Comparison of ENCODE assay signal across 9 mouse cellular contexts in the genomic region with DNA sequence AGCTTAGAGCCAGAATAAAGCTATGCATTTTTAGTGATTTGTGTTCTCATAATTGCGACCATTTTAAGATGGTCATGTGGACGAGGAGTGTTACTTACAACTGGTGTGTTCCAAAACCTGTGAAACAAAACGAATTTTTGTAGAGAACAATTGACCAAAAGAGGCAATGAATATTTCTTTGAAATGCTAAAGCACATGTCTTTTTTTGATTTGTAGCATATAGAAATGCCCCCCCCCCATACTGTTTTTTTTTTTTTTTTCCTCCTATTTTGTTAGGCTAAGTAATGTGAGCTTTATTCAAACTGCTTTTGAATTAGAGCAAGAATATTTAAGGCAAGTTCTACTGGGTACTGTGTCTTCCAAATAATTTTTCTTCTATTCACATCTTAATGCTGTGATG. TPM values are rescaled to one million over a fixed set of nuclear protein-coding genes. Genes with fewer than 3 reads are reported as not detected.
DNase-seq lines count a peak whose midpoint lies in the region; ATAC-seq and TF ChIP-seq lines count a peak whose summit lies in the region.
"Had no signal": no experiment of that assay in that cellular context is flagged by ENCODE, and none has a peak within 500 bp of the region (broad histone marks: within the 10 kb centered on the region; RNA-seq: fewer than 3 reads in every experiment).

No protein-coding gene starts in this region.

- no peak overlapping the region for H3K27ac ChIP-seq in heart, embryonic 13.5 days (replicated peaks)
- H3K27ac ChIP-seq in MEL (ENCODE audit: control insufficient read depth, low read depth, low read length) = no peak overlapping the region
- no peak overlapping the region for H3K27ac ChIP-seq in hindbrain, embryonic 14.5 days
- no peak overlapping the region for H3K27ac ChIP-seq in midbrain, embryonic 11.5 days (ENCODE audit: low read depth, low read length)

- peaks cover 58% of the 10 kb centered on the region for H3K4me1 ChIP-seq in heart, embryonic 13.5 days
- H3K4me1 ChIP-seq in MEL (ENCODE audit: control insufficient read depth in 1 of 2, insufficient read depth in 2 of 2, low read length in 2 of 2) = peaks cover 8 to 14% of the 10 kb centered on the region in 2 experiments
- peaks cover 57% of the 10 kb centered on the region for H3K4me1 ChIP-seq in hindbrain, embryonic 14.5 days (replicated peaks; ENCODE audit: control insufficient read depth, insufficient read depth, low read length)
- H3K4me1 ChIP-seq in midbrain, embryonic 11.5 days (ENCODE audit: control insufficient read depth, insufficient read depth, low read length) = peaks cover 39% of the 10 kb centered on the region

- TF ChIP-seq POLR2A in MEL (IDR thresholded peaks at IDR 0.05; ENCODE audit: control insufficient read depth in 1 of 2, insufficient read depth in 1 of 2, low read depth in 1 of 2, low read length in 2 of 2, poor library complexity in 1 of 2) = no peak

- H3K79me2 ChIP-seq in MEL (ENCODE audit: control insufficient read depth, insufficient read depth, low read length, poor library complexity) = peaks cover 66% of the 10 kb centered on the region

- no peak for ATAC-seq in heart, embryonic 13.5 days (ENCODE audit: extremely low read depth, insufficient number of reproducible peaks, low FRiP score, low TSS enrichment)
- no peak for ATAC-seq in hindbrain, embryonic 14.5 days (ENCODE audit: low FRiP score)
- no peak for ATAC-seq in midbrain, embryonic 11.5 days (ENCODE audit: low FRiP score)
- no peak for ATAC-seq in monocyte, adult 5-6 weeks (replicated peaks; ENCODE audit: insufficient number of reproducible peaks, low FRiP score, low TSS enrichment, poor library complexity, severe bottlenecking)

- no peak for DNase-seq in heart, adult 8-10 months (ENCODE audit: low spot score)
- peak; percentile 36 for DNase-seq in MEL (ENCODE audit: low read depth, low spot score)
- no peak for DNase-seq in hindbrain, embryonic 14.5 days (ENCODE audit: low spot score)
- no peak for DNase-seq in midbrain, embryonic 11.5 days (ENCODE audit: low spot score, missing footprints)
- no peak for DNase-seq in gastrocnemius, postnatal 14 days
- no peak for DNase-seq in left cerebral cortex, adult 18-20 months (ENCODE audit: low spot score in 2 of 2)
- DNase-seq: kidney, postnatal 4 days had no signal

- no peaks in the 10 kb centered on the region for H3K9me3 ChIP-seq in heart, embryonic 13.5 days
- H3K9me3 ChIP-seq in MEL (replicated peaks; ENCODE audit: insufficient read depth, low read length) = no peaks in the 10 kb centered on the region
- no peaks in the 10 kb centered on the region for H3K9me3 ChIP-seq in hindbrain, embryonic 14.5 days (ENCODE audit: control insufficient read depth, low read length)
- H3K9me3 ChIP-seq in midbrain, embryonic 11.5 days (ENCODE audit: control insufficient read depth, low read length) = no peaks in the 10 kb centered on the region

- TF ChIP-seq CTCF in MEL (IDR thresholded peaks at IDR 0.05 in 2 of 3, conservative IDR thresholded peaks at IDR 0.05 in 1 of 3; ENCODE audit: control insufficient read depth in 1 of 3, insufficient read depth in 1 of 3, low read depth in 2 of 3, low read length in 3 of 3, poor library complexity in 1 of 3, severe bottlenecking in 1 of 3) = no peak

- peak overlapping the region; percentile 85 for H3K4me2 ChIP-seq in heart, embryonic 13.5 days
- peak overlapping the region; percentile 61 for H3K4me2 ChIP-seq in hindbrain, embryonic 14.5 days (replicated peaks)
- peak overlapping the region; percentile 64 for H3K4me2 ChIP-seq in midbrain, embryonic 11.5 days

- no peaks in the 10 kb centered on the region for H3K27me3 ChIP-seq in heart, embryonic 13.5 days (replicated peaks)
- H3K27me3 ChIP-seq in MEL (ENCODE audit: control insufficient read depth in 1 of 2, insufficient read depth in 2 of 2, low read length in 2 of 2) = no peaks in the 10 kb centered on the region; a peak in 1 of 4 replicates
- no peaks in the 10 kb centered on the region for H3K27me3 ChIP-seq in hindbrain, embryonic 14.5 days (ENCODE audit: control insufficient read depth, insufficient read depth, low read length)
- H3K27me3 ChIP-seq in midbrain, embryonic 11.5 days (ENCODE audit: control insufficient read depth, insufficient read depth, low read length) = no peaks in the 10 kb centered on the region

- H3K36me3 ChIP-seq in heart, embryonic 13.5 days = no peaks in the 10 kb centered on the region
- peaks cover 0 to 25% of the 10 kb centered on the region in 2 experiments; a peak in 2 of 4 replicates for H3K36me3 ChIP-seq in MEL (ENCODE audit: control insufficient read depth in 1 of 2, insufficient read depth in 2 of 2, low read length in 2 of 2)
- no peaks in the 10 kb centered on the region for H3K36me3 ChIP-seq in hindbrain, embryonic 14.5 days (replicated peaks; ENCODE audit: control insufficient read depth, insufficient read depth)
- no peaks in the 10 kb centered on the region for H3K36me3 ChIP-seq in midbrain, embryonic 11.5 days (ENCODE audit: control insufficient read depth, insufficient read depth, low read length)

- intact Hi-C loops in gastrocnemius, postnatal 14 days (cut with DNase I; ENCODE audit: low total_unique reads) = no loop called here

- H3K4me3 ChIP-seq in heart, embryonic 13.5 days = peak overlapping the region; percentile 92
- peak overlapping the region in 1 of 2 experiments; percentile 98; a peak in 2 of 4 replicates for H3K4me3 ChIP-seq in MEL (ENCODE audit: control insufficient read depth in 1 of 2, insufficient read depth in 1 of 2, low read depth in 2 of 2, low read length in 2 of 2)
- peak overlapping the region; percentile 99 for H3K4me3 ChIP-seq in hindbrain, embryonic 14.5 days (replicated peaks; ENCODE audit: low read length)
- H3K4me3 ChIP-seq in midbrain, embryonic 11.5 days (ENCODE audit: low read depth, low read length) = no peak overlapping the region

- WGBS in heart, embryonic 13.5 days = 66% methylated on average over 3 of the region's 3 CpGs
- WGBS in hindbrain, embryonic 14.5 days = 27% methylated on average over 3 of the region's 3 CpGs
- WGBS in midbrain, embryonic 11.5 days = 53% methylated on average over 3 of the region's 3 CpGs

- TF ChIP-seq RAD21 in MEL (IDR thresholded peaks at IDR 0.05; ENCODE audit: low read depth, low read length) = no peak

- H3K9ac ChIP-seq in heart, embryonic 13.5 days = no peak overlapping the region
- H3K9ac ChIP-seq in MEL (ENCODE audit: control insufficient read depth, low read depth, low read length, poor library complexity, severe bottlenecking) = peak overlapping the region; percentile 29; the same call in 1 of the 2 replicates
- H3K9ac ChIP-seq in hindbrain, embryonic 14.5 days = peak overlapping the region; percentile 46
- no peak overlapping the region for H3K9ac ChIP-seq in midbrain, embryonic 11.5 days (ENCODE audit: low read length)

- TF ChIP-seq EP300 in MEL (IDR thresholded peaks at IDR 0.05; ENCODE audit: low read depth in 1 of 2, low read length in 2 of 2) = no peak

TF ChIP-seq in MEL, 35 proteins besides CTCF, POLR2A, EP300 and RAD21:
- no peak for TF ChIP-seq TCF12 (IDR thresholded peaks at IDR 0.05; ENCODE audit: low read depth, low read length)
- TF ChIP-seq POLR2AphosphoS2 (IDR thresholded peaks at IDR 0.05; ENCODE audit: low read length) = no peak
- peak; percentile 63 for TF ChIP-seq ZNF384 (IDR thresholded peaks at IDR 0.05; ENCODE audit: low read depth, low read length)

RNA-seq across cellular contexts. Expression of a gene that starts 3.8 kb away (rescaled TPM):
- 5.0 and 5.2 TPM in 2 replicates for polyA plus RNA-seq in heart, embryonic 13.5 days (2015; fragmentation: Nextera tagmentation; extraction: Ambion mirVana)
- 10 to 100 TPM; 25.0 to 27.2 (median 26.2) TPM for total RNA-seq in heart, adult 8-10 months (2022)
- 13.3 and 13.4 TPM in 2 replicates for total RNA-seq in MEL (2012; rRNA removed)
- polyA plus RNA-seq in MEL (2012; ENCODE audit: insufficient read depth in 1 of 2, insufficient read length in 2 of 2, low read depth in 1 of 2, low replicate concordance in 2 of 2, missing spikeins in 1 of 2) = 10 to 100 TPM in 1 of 2 experiments, not detected in 1; 17.4 TPM
- 18.8 and 20.5 TPM in 2 replicates for polyA plus RNA-seq in hindbrain, embryonic 14.5 days (2014; fragmentation: Nextera tagmentation; extraction: Ambion mirVana)
- 11.6 and 12.2 TPM in 2 replicates for polyA plus RNA-seq in midbrain, embryonic 11.5 days (2014; fragmentation: Nextera tagmentation; extraction: Ambion mirVana)
- 15.9 to 37.8 TPM (median 20.9 TPM) in 3 replicates for total RNA-seq in monocyte, adult 5-6 weeks (2017)
- total RNA-seq in gastrocnemius, postnatal 14 days (2021) = 10 to 100 TPM; 30.0 to 31.4 TPM
- 10 to 100 TPM; 72.6 to 72.7 TPM for total RNA-seq in left cerebral cortex, adult 18-20 months (2021)

Comparison
In these comparisons a context has a peak if more than half of its experiments do, and no peak if none do; other contexts are left out.
1. H3K9ac ChIP-seq: peak in MEL (single experiment) and hindbrain, embryonic 14.5 days (single experiment); none in heart, embryonic 13.5 days (single experiment) and midbrain, embryonic 11.5 days (single experiment).
2. Peak in every context shown above with its lines, with median percentiles within 50 percentile points of each other: H3K4me2 ChIP-seq.